8 mouse cellular contexts compared by ENCODE assay signal in genomic region chr2:168734023-168734422, GRCm38 (mm10). TPM values are rescaled to one million over a fixed set of nuclear protein-coding genes. Genes with fewer than 3 reads are reported as not detected.
DNase-seq lines count a peak whose midpoint lies in the region; ATAC-seq and TF ChIP-seq lines count a peak whose summit lies in the region.

No protein-coding gene starts in this region.

- no peak overlapping the region for H3K9ac ChIP-seq in forebrain, embryonic 12.5 days

- no peak overlapping the region for H3K4me2 ChIP-seq in forebrain, embryonic 12.5 days

- no peak for TF ChIP-seq CTCF in brain, embryonic 14.5 days (IDR thresholded peaks at IDR 0.05; ENCODE audit: borderline replicate concordance, extremely low read depth, insufficient read depth, insufficient read length)

- no peak for ATAC-seq in monocyte, adult 5-6 weeks (replicated peaks; ENCODE audit: insufficient number of reproducible peaks, low FRiP score, low TSS enrichment, poor library complexity, severe bottlenecking)
- ATAC-seq in forebrain, embryonic 12.5 days (ENCODE audit: low FRiP score): no peak

- H3K27me3 ChIP-seq in forebrain, embryonic 12.5 days: no peaks in the 10 kb centered on the region

- no peaks in the 10 kb centered on the region for H3K9me3 ChIP-seq in forebrain, embryonic 12.5 days

- H3K36me3 ChIP-seq in forebrain, embryonic 12.5 days (replicated peaks): no peaks in the 10 kb centered on the region

- peaks cover 35% of the 10 kb centered on the region for H3K4me1 ChIP-seq in forebrain, embryonic 12.5 days

- no peak for TF ChIP-seq POLR2A in brain, embryonic 14.5 days (IDR thresholded peaks at IDR 0.05; ENCODE audit: borderline replicate concordance, extremely low read depth, insufficient read depth, insufficient read length, poor library complexity, severe bottlenecking)

- H3K4me3 ChIP-seq in forebrain, embryonic 12.5 days (replicated peaks): no peak overlapping the region

- no peak overlapping the region for H3K27ac ChIP-seq in forebrain, embryonic 12.5 days

- DNase-seq in layer of hippocampus, adult 9-11 months: peak; percentile 60
- no peak for DNase-seq in layer of hippocampus, postnatal 25 days (ENCODE audit: extremely low spot score in 1 of 2, low spot score in 1 of 2)
- peak; percentile 16 for DNase-seq in brain, embryonic 14.5 days (ENCODE audit: low read depth)
- DNase-seq in heart, postnatal 25 days (ENCODE audit: low spot score): peak; percentile 13
- peak; percentile 79 for DNase-seq in lung, postnatal 25 days (ENCODE audit: low spot score)
- DNase-seq in thymus, postnatal 0 days (ENCODE audit: low spot score): no peak

- 55% methylated on average over 11 of the region's 11 CpGs for WGBS in forebrain, embryonic 12.5 days

- intact Hi-C loops in heart, postnatal 25 days (cut with DNase I): no loop called here

RNA-seq across cellular contexts. Expression of gene Atp9a, which starts 8.2 kb away (rescaled TPM):
- 100 to 1,000 TPM; 356 to 393 TPM for total RNA-seq in layer of hippocampus, postnatal 25 days (2021)
- 197 and 302 TPM in 2 replicates for polyA plus RNA-seq in brain, embryonic 14.5 days (2012; rRNA removed)
- total RNA-seq in heart, postnatal 25 days (2021): 10 to 100 TPM; 44.9 to 54.1 TPM
- 6.6 and 7.8 TPM in 2 replicates for polyA plus RNA-seq in thymus, postnatal 0 days (2015; fragmentation: Nextera tagmentation; extraction: Ambion mirVana)
- 0.32 to 1.3 TPM (median 0.38 TPM) in 3 replicates for total RNA-seq in monocyte, adult 5-6 weeks (2017)
- 27.6 and 28.3 TPM in 2 replicates for polyA plus RNA-seq in forebrain, embryonic 12.5 days (2016; fragmentation: Nextera tagmentation; extraction: Ambion mirVana)

RNA-seq across cellular contexts. Expression of gene Sall4, which starts 33.7 kb away (rescaled TPM):
- under 1 TPM; 0.32 to 0.75 TPM for total RNA-seq in layer of hippocampus, postnatal 25 days (2021)
- polyA plus RNA-seq in brain, embryonic 14.5 days (2012; rRNA removed): 1.0 and 1.2 TPM in 2 replicates
- total RNA-seq in heart, postnatal 25 days (2021): 1 to 10 TPM; 2.3 to 2.4 TPM
- not detected in 2 replicates for polyA plus RNA-seq in thymus, postnatal 0 days (2015; fragmentation: Nextera tagmentation; extraction: Ambion mirVana)
- total RNA-seq in monocyte, adult 5-6 weeks (2017): not detected in 3 replicates
- polyA plus RNA-seq in forebrain, embryonic 12.5 days (2016; fragmentation: Nextera tagmentation; extraction: Ambion mirVana): 4.6 and 6.9 TPM in 2 replicates

Comparison
In these comparisons a context has a peak if more than half of its experiments do, and no peak if none do; other contexts are left out.
1. DNase-seq: peak in layer of hippocampus, adult 9-11 months (single experiment), brain, embryonic 14.5 days (single experiment), heart, postnatal 25 days (single experiment) and lung, postnatal 25 days (single experiment); none in layer of hippocampus, postnatal 25 days (0 of 2) and thymus, postnatal 0 days (single experiment).
2. RNA of gene Atp9a, which starts 8.2 kb away (total RNA-seq): 356 to 393 TPM in layer of hippocampus, postnatal 25 days and 44.9 to 54.1 TPM in heart, postnatal 25 days; 0.32 to 1.3 TPM in monocyte, adult 5-6 weeks; every median in the first group is over 10 times any median in the second.